Mouse (Mus musculus): ENCODE measurements around the gene Znrf3.
"Not testable (repeated sequence)": the region's sequence is repeated elsewhere in the genome, so short reads cannot be mapped to it uniquely, and the experiment has no call there.

Gene Znrf3

GRCm38 (mm10) chr11:5444599-5445451 is at the start of gene Znrf3:
Znrf3 (minus strand) TSS chr11:5444847.
- DNase-seq (ENCODE audit: low spot score in 2 of 2): peak; percentile 89 to 97

GRCm38 (mm10) chr11:5493869-5494268 is 49.2 kb upstream of the Znrf3 start:
- DNase-seq (ENCODE audit: low spot score in 2 of 2): no peak

GRCm38 (mm10) chr11:5491912-5492311 is 47.3 kb upstream of the Znrf3 start:
- DNase-seq (ENCODE audit: low spot score in 2 of 2): no peak

GRCm38 (mm10) chr11:5490989-5491656 is 46.5 kb upstream of the Znrf3 start:
- no peak for DNase-seq (ENCODE audit: low spot score in 2 of 2)

- DNase-seq (ENCODE audit: low spot score in 2 of 2): not testable (repeated sequence)
These were observed 44.8 kb upstream of the Znrf3 start for GRCm38 (mm10) chr11:5489433-5489832.

GRCm38 (mm10) chr11:5485193-5486011 is 40.8 kb upstream of the Znrf3 start:
- DNase-seq (ENCODE audit: low spot score in 2 of 2): peak; percentile 75 to 84

- no peak for DNase-seq (ENCODE audit: low spot score in 2 of 2)
These were observed 37.9 kb upstream of the Znrf3 start for GRCm38 (mm10) chr11:5482581-5482980.

- no peak for DNase-seq (ENCODE audit: low spot score in 2 of 2)
These were observed 34.2 kb upstream of the Znrf3 start for GRCm38 (mm10) chr11:5478831-5479230.

GRCm38 (mm10) chr11:5478193-5478592 is 33.5 kb upstream of the Znrf3 start:
- no peak for DNase-seq (ENCODE audit: low spot score in 2 of 2)

GRCm38 (mm10) chr11:5476806-5477205 is 32.2 kb upstream of the Znrf3 start:
- DNase-seq (ENCODE audit: low spot score in 2 of 2): no peak

- DNase-seq (ENCODE audit: low spot score in 2 of 2): not testable (repeated sequence)
These were observed 31.0 kb upstream of the Znrf3 start for GRCm38 (mm10) chr11:5475556-5476118.

- peak; percentile 20 to 71 for DNase-seq (ENCODE audit: low spot score in 2 of 2)
These were observed 29.5 kb upstream of the Znrf3 start for GRCm38 (mm10) chr11:5474130-5474529.

- DNase-seq (ENCODE audit: low spot score in 2 of 2): no peak
These were observed 25.4 kb upstream of the Znrf3 start for GRCm38 (mm10) chr11:5470055-5470454.

- peak; percentile 46 to 73 for DNase-seq (ENCODE audit: low spot score in 2 of 2)
These were observed 24.4 kb upstream of the Znrf3 start for GRCm38 (mm10) chr11:5469084-5469483.

- DNase-seq (ENCODE audit: low spot score in 2 of 2): peak; percentile 16 to 26
These were observed 23.8 kb upstream of the Znrf3 start for GRCm38 (mm10) chr11:5468471-5468870.

- no peak for DNase-seq (ENCODE audit: low spot score in 2 of 2)
These were observed 7.3 kb upstream of the Znrf3 start for GRCm38 (mm10) chr11:5451923-5452322.

- no peak for DNase-seq (ENCODE audit: low spot score in 2 of 2)
These were observed 6.7 kb upstream of the Znrf3 start for GRCm38 (mm10) chr11:5451341-5451740.

- no peak for DNase-seq (ENCODE audit: low spot score in 2 of 2)
These were observed 6.1 kb upstream of the Znrf3 start for GRCm38 (mm10) chr11:5450701-5451100.

GRCm38 (mm10) chr11:5445452-5445953 is 856 bp upstream of the Znrf3 start:
- DNase-seq (ENCODE audit: low spot score in 2 of 2): no peak

- DNase-seq (ENCODE audit: low spot score in 2 of 2): peak; percentile 37 to 46
These were observed 431 bp downstream of the Znrf3 start for GRCm38 (mm10) chr11:5444234-5444598.

GRCm38 (mm10) chr11:5443511-5444233 is 975 bp downstream of the Znrf3 start:
- no peak for DNase-seq (ENCODE audit: low spot score in 2 of 2)
